Mouse (Mus musculus): ENCODE results near the gene Olig1. TPM values are rescaled to one million over a fixed set of nuclear protein-coding genes. Genes with fewer than 3 reads are reported as not detected.

The Olig1 gene
- total RNA-seq, 2 experiments from 2014 or later = 108 to 112 TPM

DNA sequence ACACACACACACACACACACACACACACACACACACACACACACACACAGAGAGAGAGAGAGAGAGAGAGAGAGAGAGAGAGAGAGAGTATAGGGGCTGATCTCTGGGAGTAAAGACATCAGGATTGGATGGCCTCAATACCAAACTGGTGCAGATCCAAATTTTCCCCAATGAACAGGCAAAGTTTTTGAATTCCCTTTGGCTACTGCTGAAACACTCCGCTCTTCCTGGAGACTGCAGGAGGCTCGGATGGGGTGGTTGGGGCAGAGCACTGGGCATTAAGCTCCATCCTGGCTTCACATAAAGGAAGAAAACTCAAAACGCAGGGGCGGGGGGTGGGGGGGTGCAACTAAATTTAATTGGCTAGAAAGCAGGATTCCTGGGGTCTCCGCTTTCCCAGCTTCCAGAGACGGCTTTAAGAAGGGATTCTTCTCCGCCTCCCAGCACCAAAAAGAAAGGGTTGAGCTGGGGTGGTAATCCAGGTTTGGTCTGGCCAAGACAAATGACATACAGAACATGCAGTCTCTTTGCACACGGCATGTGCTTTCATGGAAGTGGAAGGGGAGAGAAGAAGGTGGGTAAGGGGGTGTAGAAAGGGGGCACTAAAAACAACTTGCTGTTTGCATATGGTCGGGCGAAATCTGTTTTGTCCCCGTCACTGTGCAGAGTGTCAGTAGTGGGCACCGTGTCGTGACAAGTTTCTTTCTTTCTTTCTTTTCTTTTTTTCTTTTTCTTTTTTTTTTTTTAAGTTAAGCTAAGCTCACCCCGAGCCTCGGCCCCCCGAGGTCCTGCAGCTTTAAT, 31.3 kb downstream of the Olig1 start:
- intact Hi-C loops (cut with DNase I) = no loop called here
- no peak for DNase-seq (ENCODE audit: low spot score in 2 of 2)

DNA sequence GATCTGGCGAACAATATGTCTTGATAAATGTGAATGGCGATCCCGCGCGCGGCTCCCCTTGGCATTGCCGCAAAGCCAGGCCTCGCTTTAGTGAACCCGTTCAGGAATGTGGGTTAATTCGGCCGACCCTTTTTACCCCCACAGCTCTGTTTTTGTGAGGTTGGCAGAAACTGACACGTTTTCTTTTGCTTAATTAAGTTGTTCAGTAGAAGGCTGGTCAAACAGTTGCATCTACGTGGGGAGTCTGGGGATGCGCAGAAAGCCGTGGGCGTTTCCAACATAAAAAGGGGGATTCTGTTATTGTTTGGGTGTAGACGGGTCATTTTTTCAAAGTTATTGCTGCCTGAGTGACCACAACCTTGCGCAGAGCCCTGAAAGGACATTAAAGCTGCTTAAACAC, 31.9 kb downstream of the Olig1 start:
- intact Hi-C loops (cut with DNase I) = no loop called here
- DNase-seq (ENCODE audit: low spot score in 2 of 2) = no peak

GRCm38 (mm10) chr16:91303776-91304709, 34.5 kb downstream of the Olig1 start:
- intact Hi-C loops (cut with DNase I) = loop anchor here (2.0 kb wide), 1 partner anchor 71 kb away; no protein-coding TSS in a partner anchor
- peak; percentile 34 to 55 for DNase-seq (ENCODE audit: low spot score in 2 of 2)

DNA sequence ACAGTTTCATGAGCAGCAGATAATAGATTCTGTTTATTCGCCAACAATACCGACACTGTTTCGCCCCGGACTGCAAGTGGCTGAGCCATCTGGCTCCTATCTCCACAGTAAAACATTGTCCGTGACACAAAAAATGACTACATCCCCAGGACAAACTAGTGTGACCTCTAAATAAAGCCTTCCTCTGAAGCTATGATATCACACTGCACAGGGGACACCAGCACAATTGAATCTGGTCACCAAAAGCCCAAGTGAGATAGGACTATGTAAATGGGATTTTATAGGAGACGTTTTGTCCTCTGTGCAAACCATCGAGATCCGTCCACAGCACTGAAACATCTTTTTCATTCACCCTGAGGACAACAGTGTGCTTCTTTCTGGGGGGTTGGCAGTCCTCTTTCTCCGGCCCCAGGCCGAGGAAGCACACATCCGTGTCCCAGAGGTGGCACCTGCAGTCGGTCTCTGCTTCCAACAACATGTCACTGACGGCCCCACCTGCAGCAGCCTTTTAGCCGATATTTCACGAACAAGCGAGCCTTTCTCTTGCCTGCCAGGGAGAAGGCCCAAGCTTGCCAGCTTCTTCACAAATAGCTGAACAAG, 36.0 kb downstream of the Olig1 start:
- peak; percentile 24 to 61 for DNase-seq (ENCODE audit: low spot score in 2 of 2)
- intact Hi-C loops (cut with DNase I) = loop anchor here (1.0 to 2.0 kb wide), 2 partner anchors 73 to 114 kb away; no protein-coding TSS in a partner anchor

GRCm38 (mm10) chr16:91309872-91310271, 40.3 kb downstream of the Olig1 start:
- DNase-seq (ENCODE audit: low spot score in 2 of 2) = no peak
- intact Hi-C loops (cut with DNase I) = loop anchor here (5.0 to 10.0 kb wide), 2 partner anchors 148 to 225 kb away; no protein-coding TSS in a partner anchor

GRCm38 (mm10) chr16:91312921-91313320, 43.3 kb downstream of the Olig1 start:
- no peak for DNase-seq (ENCODE audit: low spot score in 2 of 2)
- intact Hi-C loops (cut with DNase I) = loop anchor here (5.0 to 10.0 kb wide), 2 partner anchors 151 to 228 kb away; no protein-coding TSS in a partner anchor

DNA sequence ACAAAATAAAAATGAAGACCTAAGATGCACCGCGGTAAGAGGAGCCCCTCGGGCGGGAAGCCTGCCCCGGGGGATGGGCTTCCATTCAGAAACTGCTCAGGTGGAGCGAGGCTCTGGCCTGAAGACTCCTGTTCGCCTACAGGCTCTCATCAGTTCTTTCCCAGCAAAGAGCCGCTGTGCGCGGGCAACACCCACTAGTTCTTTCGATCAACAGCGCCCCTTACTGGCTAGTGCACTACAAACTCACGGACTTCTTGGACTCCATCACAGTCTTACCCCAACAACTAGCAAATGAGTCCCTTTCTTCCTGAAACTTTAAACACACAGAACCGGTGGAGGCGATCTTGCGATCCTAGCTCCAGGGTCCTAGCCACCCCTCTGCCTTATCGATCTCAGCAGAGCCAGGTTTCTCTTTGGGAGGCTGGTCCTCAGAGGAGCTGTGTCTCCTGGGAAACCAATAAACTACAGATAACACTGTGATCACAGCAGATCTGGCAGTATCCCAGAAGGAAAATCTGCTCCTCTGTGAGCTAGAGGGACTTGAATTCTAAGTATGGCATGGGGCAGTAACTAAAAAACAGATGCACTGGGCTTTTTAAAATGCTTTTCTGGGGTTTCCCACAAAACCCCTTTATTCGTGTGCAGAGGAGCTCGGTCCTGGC, 44.7 kb downstream of the Olig1 start:
- intact Hi-C loops (cut with DNase I) = loop anchor here (2.0 to 10.0 kb wide), 3 partner anchors 91 to 229 kb away; no protein-coding TSS in a partner anchor
- peak; percentile 57 to 82 for DNase-seq (ENCODE audit: low spot score in 2 of 2)

- intact Hi-C loops (cut with DNase I) = no loop called here
- DNase-seq (ENCODE audit: low spot score in 2 of 2) = no peak
Observed at GRCm38 (mm10) chr16:91320191-91320590, 50.6 kb downstream of the Olig1 start.

GRCm38 (mm10) chr16:91320608-91321007, 51.0 kb downstream of the Olig1 start:
- peak; percentile 22 to 26 for DNase-seq (ENCODE audit: low spot score in 2 of 2)
- intact Hi-C loops (cut with DNase I) = no loop called here

Other genes starting within 250 kb of the Olig1 start
- 10 to 100 TPM; 45.1 to 57.4 TPM for gene Paxbp1, start 225.2 kb upstream of the Olig1 start, total RNA-seq (2021)
- under 1 TPM; 0.69 to 0.89 TPM for gene 4932438H23Rik, start 174.7 kb upstream of the Olig1 start, total RNA-seq (2021)
- gene Olig2, start 44.3 kb upstream of the Olig1 start, total RNA-seq (2021) = 10 to 100 TPM; 26.4 to 27.0 TPM
- 10 to 100 TPM; 20.5 to 20.6 TPM for gene Ifnar2, start 103.0 kb downstream of the Olig1 start, total RNA-seq (2021)
- not detected for gene Gm21970, start 121.9 kb downstream of the Olig1 start, total RNA-seq (2021)
- 1 to 10 TPM; 9.1 to 9.7 TPM for gene Il10rb, start 136.4 kb downstream of the Olig1 start, total RNA-seq (2021)
- 10 to 100 TPM; 53.6 to 56.1 TPM for gene Ifnar1, start 215.5 kb downstream of the Olig1 start, total RNA-seq (2021)